Mouse (Mus musculus) G1E (cell line): ENCODE data around the gene Pccb.

Source experiments
- CTCF ChIP-seq: IDR thresholded peaks from 2 replicates; pipeline ENCODE4 v1.5.1; 2012; ENCODE audit warnings: low read depth, low read length, inconsistent platforms, mixed read lengths
- POLR2AphosphoS5 ChIP-seq: IDR thresholded peaks from 2 replicates; pipeline ENCODE4 v1.6.1; 2012; ENCODE audit warnings: low read depth, low read length, inconsistent platforms; ENCODE audit not compliant: insufficient replicate concordance
- TAL1 ChIP-seq: conservative IDR thresholded peaks from 2 replicates; pipeline ENCODE4 v1.6.1; 2012; ENCODE audit warnings: low read depth, low read length, inconsistent platforms, mixed read lengths

GRCm38 (mm10) chr9:101002841-101003240 lies 31.9 kb downstream of the Pccb start:
- TF ChIP-seq CTCF (no peak), TAL1 (no peak), POLR2AphosphoS5 (no peak)
